Mouse (Mus musculus) G1E (cell line): ENCODE data around the gene Ccdc14. TPM values are rescaled to one million over a fixed set of nuclear protein-coding genes. Genes with fewer than 3 reads are reported as not detected.

ENCODE experiments used
- ATAC-seq: 2 replicates; pipeline ENCODE4 v1.8.0; 2016; ENCODE audit warnings: mild to moderate bottlenecking; ENCODE audit not compliant: insufficient number of reproducible peaks, poor library complexity, low FRiP score, severe bottlenecking; ENCODE audit errors: extremely low read depth
- DNase-seq: peaks from one replicate; pipeline ENCODE4 v3.0.0; 2012; ENCODE audit warnings: low spot score
- H3K27me3 ChIP-seq: 2 replicates; pipeline ENCODE4 v1.6.1; 2012; ENCODE audit warnings: mild to moderate bottlenecking, low read length, inconsistent platforms; ENCODE audit not compliant: insufficient read depth
- H3K36me3 ChIP-seq: replicated peaks from 2 replicates; pipeline ENCODE3; 2012; ENCODE audit warnings: mild to moderate bottlenecking, inconsistent platforms
- H3K4me1 ChIP-seq: 2 replicates; pipeline ENCODE4 v1.6.1; 2012; ENCODE audit warnings: low read depth, low read length, inconsistent platforms, mixed read lengths; ENCODE audit not compliant: insufficient read depth
- H3K4me3 ChIP-seq: 2 replicates; pipeline ENCODE4 v1.5.1; 2012; ENCODE audit warnings: low read depth, mild to moderate bottlenecking, inconsistent platforms, low read length, moderate library complexity, mixed read lengths
- H3K9me3 ChIP-seq: replicated peaks from 2 replicates; pipeline ENCODE4 v1.6.1; 2012; ENCODE audit warnings: inconsistent platforms
- CTCF ChIP-seq: IDR thresholded peaks from 2 replicates; pipeline ENCODE4 v1.5.1; 2012; ENCODE audit warnings: low read depth, low read length, inconsistent platforms, mixed read lengths
- GATA1 ChIP-seq: IDR thresholded peaks from 2 replicates; pipeline ENCODE4 v1.6.1; 2012; ENCODE audit warnings: borderline replicate concordance, low read length, inconsistent platforms, mixed read lengths
- GATA2 ChIP-seq: IDR thresholded peaks from 2 replicates; pipeline ENCODE4 v1.6.1; 2012; ENCODE audit warnings: low read depth, low read length, inconsistent platforms, borderline replicate concordance
- POLR2AphosphoS5 ChIP-seq: IDR thresholded peaks from 2 replicates; pipeline ENCODE4 v1.6.1; 2012; ENCODE audit warnings: low read depth, low read length, inconsistent platforms; ENCODE audit not compliant: insufficient replicate concordance
- TAL1 ChIP-seq: conservative IDR thresholded peaks from 2 replicates; pipeline ENCODE4 v1.6.1; 2012; ENCODE audit warnings: low read depth, low read length, inconsistent platforms, mixed read lengths
- polyA plus RNA-seq: library from polyadenylated mRNA; stranded (reverse); fragments of >175 nt; gene quantifications from 2 replicates; pipeline ENCODE4 v1.2.3, GENCODE M21; 2012
- total RNA-seq, 2 experiments: library from RNA; stranded (forward) in 1 of 2; stranded (reverse) in 1 of 2; fragments of 200-1000 nt in 1 of 2; fragments of >200 nt in 1 of 2; fragmentation: Nextera tagmentation in 1 of 2; gene quantifications; 2 replicates each; pipeline ENCODE4 v1.2.3; 2014 to 2017

Ccdc14 gene
- total and polyA plus RNA-seq, 3 experiments = 1.3 to 27.4 (median 25.6) TPM

DNA sequence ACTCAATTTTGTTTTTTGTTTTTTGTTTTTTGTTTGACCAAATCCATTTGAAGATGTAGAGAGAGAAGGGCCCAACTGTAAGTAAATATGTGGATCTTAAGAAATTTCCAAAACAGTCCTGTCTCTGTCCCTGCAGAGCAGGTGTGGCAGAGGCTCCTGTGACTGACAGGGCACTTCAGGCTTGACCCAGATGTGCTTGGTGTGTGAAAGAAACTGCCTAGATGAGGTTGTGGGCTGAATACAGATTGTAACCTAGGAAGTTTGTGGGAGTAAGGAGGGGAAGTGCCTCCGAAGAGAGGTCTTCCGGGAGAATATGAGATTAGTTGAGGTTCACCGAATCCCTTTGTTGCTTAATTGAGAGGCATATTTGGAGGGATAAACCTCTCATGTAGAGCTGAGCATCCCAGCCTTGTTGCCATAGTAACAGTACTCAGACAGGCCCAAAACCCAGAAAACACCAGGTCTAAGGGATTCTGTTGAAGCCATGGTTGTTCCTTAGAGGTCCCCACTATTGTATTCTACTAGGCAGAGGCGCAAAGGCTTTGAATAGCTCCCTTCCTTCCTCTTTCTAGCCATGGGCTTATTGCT lies 82.1 kb downstream of the Ccdc14 start:
- Histone ChIP-seq H3K4me1 (no peaks in the 10 kb centered on the region), H3K4me3 (no peak overlapping the region), H3K27me3 (no peaks in the 10 kb centered on the region), H3K9me3 (no peaks in the 10 kb centered on the region), H3K36me3 (no peaks in the 10 kb centered on the region)
- TF ChIP-seq GATA1 (no peak), POLR2AphosphoS5 (no peak), CTCF (no peak), GATA2 (no peak), TAL1 (no peak)
- no peak for DNase-seq
- ATAC-seq = no peak

Other genes starting within 250 kb of the Ccdc14 start
- gene Kalrn, start 117.1 kb upstream of the Ccdc14 start, total RNA-seq (2014; fragmentation: Nextera tagmentation) = 1.8 and 4.8 TPM in 2 replicates
- 1.9 and 2.8 TPM in 2 replicates for gene Kalrn, start 117.1 kb upstream of the Ccdc14 start, total RNA-seq (2017)
- 0.88 and 1.1 TPM in 2 replicates for gene Kalrn, start 117.1 kb upstream of the Ccdc14 start, polyA plus RNA-seq
- not detected in 2 replicates for gene Ropn1, start 40.7 kb upstream of the Ccdc14 start, total RNA-seq (2014; fragmentation: Nextera tagmentation)
- not detected in 2 replicates for gene Ropn1, start 40.7 kb upstream of the Ccdc14 start, total RNA-seq (2017)
- not detected in 2 replicates for gene Ropn1, start 40.7 kb upstream of the Ccdc14 start, polyA plus RNA-seq
- not detected in 2 replicates for gene Mylk, start 54.6 kb downstream of the Ccdc14 start, total RNA-seq (2014; fragmentation: Nextera tagmentation)
- 0.05 and 0.06 TPM in 2 replicates for gene Mylk, start 54.6 kb downstream of the Ccdc14 start, total RNA-seq (2017)
- gene Mylk, start 54.6 kb downstream of the Ccdc14 start, polyA plus RNA-seq = 0.06 TPM in 1 of 2 replicates, not detected in the other